ENCODE assay signal across 15 mouse cellular contexts in the genomic region with DNA sequence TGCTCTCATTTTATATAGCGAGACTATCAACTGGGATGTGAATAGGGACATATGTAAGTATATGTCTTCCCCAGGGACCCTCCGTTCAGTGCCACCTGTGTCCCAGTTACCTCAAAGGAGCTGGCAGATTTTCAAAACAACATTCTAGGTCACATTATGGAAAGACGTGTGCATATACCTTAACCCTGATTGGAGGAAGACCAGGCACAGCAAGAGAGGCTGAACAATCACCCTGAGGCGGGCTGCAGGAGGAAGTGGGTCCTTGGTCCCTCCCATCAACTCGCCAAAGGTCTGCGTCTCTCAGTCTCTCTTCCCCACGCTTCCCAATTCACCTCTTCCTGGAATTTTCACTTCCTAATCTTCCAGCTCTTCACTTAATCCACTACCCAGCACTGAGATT. TPM values are rescaled to one million over a fixed set of nuclear protein-coding genes. Genes with fewer than 3 reads are reported as not detected.
DNase-seq lines count a peak whose midpoint lies in the region; ATAC-seq lines count a peak whose summit lies in the region.
"Had no signal": no experiment of that assay in that cellular context is flagged by ENCODE, and none has a peak within 500 bp of the region (broad histone marks: within the 10 kb centered on the region; RNA-seq: fewer than 3 reads in every experiment).

No protein-coding gene starts in this region.

- peak; percentile 22 for ATAC-seq in activated CD4-positive, CD25-positive, alpha-beta regulatory T cell, adult 4 months
- peak; percentile 23; the same call in 1 of the 2 replicates for ATAC-seq in neutrophil, adult 5-6 weeks (ENCODE audit: extremely low read depth, insufficient number of reproducible peaks, low FRiP score, poor library complexity, severe bottlenecking)
- no peak for ATAC-seq in midbrain, embryonic 15.5 days (replicated peaks)

- 70% methylated on average over 7 of the region's 7 CpGs for WGBS in midbrain, embryonic 15.5 days

- intact Hi-C loops in left cerebral cortex, postnatal 36 days (cut with DNase I) = no loop called here

- H3K4me1 ChIP-seq in midbrain, embryonic 15.5 days = peaks cover 14% of the 10 kb centered on the region

- H3K4me2 ChIP-seq in midbrain, embryonic 15.5 days = no peak overlapping the region

- peak; percentile 24 for DNase-seq in lung, postnatal 36 days
- no peak for DNase-seq in lung, postnatal 14 days
- no peak for DNase-seq in gastrocnemius, postnatal 10 days
- no peak for DNase-seq in left cerebral cortex, postnatal 36 days (ENCODE audit: low spot score in 2 of 2)
- DNase-seq: cerebellum, adult 11-12 months; forebrain, postnatal 0 days; gastrocnemius, postnatal 25 days; heart, postnatal 10 days; layer of hippocampus, postnatal 36 days; right cerebral cortex, postnatal 14 days had no signal

- no peaks in the 10 kb centered on the region for H3K36me3 ChIP-seq in midbrain, embryonic 15.5 days (replicated peaks)
- H3K36me3 ChIP-seq: neural tube, embryonic 15.5 days; stomach, embryonic 15.5 days had no signal

- no peak overlapping the region for H3K9ac ChIP-seq in midbrain, embryonic 15.5 days

- no peak overlapping the region for H3K4me3 ChIP-seq in midbrain, embryonic 15.5 days

- H3K9me3 ChIP-seq in midbrain, embryonic 15.5 days = no peaks in the 10 kb centered on the region
- H3K9me3 ChIP-seq: neural tube, embryonic 15.5 days; stomach, embryonic 15.5 days had no signal

- H3K27me3 ChIP-seq in midbrain, embryonic 15.5 days (replicated peaks) = no peaks in the 10 kb centered on the region
- H3K27me3 ChIP-seq: stomach, embryonic 15.5 days had no signal

- no peak overlapping the region for H3K27ac ChIP-seq in midbrain, embryonic 15.5 days

RNA-seq across cellular contexts. Expression of a gene that starts 5.8 kb away (rescaled TPM):
- polyA plus RNA-seq in activated CD4-positive, CD25-positive, alpha-beta regulatory T cell, adult 4 months (2017; shearing (Covaris generic)) = 10 to 100 TPM; 81.5 to 98.2 TPM
- total RNA-seq in neutrophil, adult 5-6 weeks (2017) = 54.1 and 58.2 TPM in 2 replicates
- total RNA-seq in gastrocnemius, postnatal 10 days (2021) = 10 to 100 TPM; 31.7 to 37.5 TPM
- 15.4 and 16.4 TPM in 2 replicates for polyA plus RNA-seq in midbrain, embryonic 15.5 days (2015; fragmentation: Nextera tagmentation; extraction: Ambion mirVana)
- total RNA-seq in left cerebral cortex, postnatal 36 days (2021) = 10 to 100 TPM; 37.5 to 42.0 TPM

RNA-seq across cellular contexts. Expression of a gene that starts 54.7 kb away (rescaled TPM):
- 1 to 10 TPM in 1 of 2 experiments, under 1 TPM in 1; 0.90 to 1.1 TPM for polyA plus RNA-seq in activated CD4-positive, CD25-positive, alpha-beta regulatory T cell, adult 4 months (2017; shearing (Covaris generic))
- not detected in 2 replicates for total RNA-seq in neutrophil, adult 5-6 weeks (2017)
- total RNA-seq in gastrocnemius, postnatal 10 days (2021) = 10 to 100 TPM; 23.2 to 36.0 TPM
- 26.5 and 30.0 TPM in 2 replicates for polyA plus RNA-seq in midbrain, embryonic 15.5 days (2015; fragmentation: Nextera tagmentation; extraction: Ambion mirVana)
- total RNA-seq in left cerebral cortex, postnatal 36 days (2021) = 1 to 10 TPM; 7.9 to 8.9 TPM
